Mouse (Mus musculus): ENCODE measurements around the gene Ssu2. TPM values are rescaled to one million over a fixed set of nuclear protein-coding genes. Genes with fewer than 3 reads are reported as not detected.

Ssu2 gene
- polyA plus RNA-seq, 1 experiment from 2014 or later = 0.28 TPM

Other genes starting within 250 kb of the Ssu2 start
- 11.2 and 15.1 TPM in 2 replicates for gene Lmcd1, start 114.3 kb downstream of the Ssu2 start, polyA plus RNA-seq (2015; fragmentation: Nextera tagmentation; extraction: Ambion mirVana)
- gene Cav3, start 71.5 kb upstream of the Ssu2 start, polyA plus RNA-seq (2015; fragmentation: Nextera tagmentation; extraction: Ambion mirVana) = 1.7 and 2.9 TPM in 2 replicates
- 1.8 TPM in 2 replicates for gene Oxtr, start 101.9 kb upstream of the Ssu2 start, polyA plus RNA-seq (2015; fragmentation: Nextera tagmentation; extraction: Ambion mirVana)